Mouse (Mus musculus) MEL (cell line): ENCODE data around the gene Nsd1. TPM values are rescaled to one million over a fixed set of nuclear protein-coding genes. Genes with fewer than 3 reads are reported as not detected.

Experiments
- DNase-seq: peaks from one replicate; pipeline ENCODE4 v3.0.0; 2011; ENCODE audit warnings: low read depth, low spot score
- H3K27ac ChIP-seq: 2 replicates; pipeline ENCODE4 v1.5.1; 2012; ENCODE audit warnings: low read depth, mild to moderate bottlenecking, control low read depth, low read length, moderate library complexity; ENCODE audit not compliant: control insufficient read depth
- H3K27me3 ChIP-seq, 2 experiments: fragments of 150-350 bp in 1 of 2; sonication (generic) in 1 of 2; 2 replicates each; pipeline ENCODE4 v1.6.1; 2012; ENCODE audit warnings: low read length in 2 of 2, mild to moderate bottlenecking in 2 of 2, improper control_type of control experiment in 1 of 2, moderate library complexity in 1 of 2; ENCODE audit not compliant: insufficient read depth in 2 of 2, control insufficient read depth in 1 of 2
- H3K36me3 ChIP-seq, 2 experiments: 2 replicates each; pipeline ENCODE4 v1.6.1; 2012 to 2014; ENCODE audit warnings: low read length in 2 of 2, improper control_type of control experiment in 1 of 2, inconsistent platforms in 1 of 2, mild to moderate bottlenecking in 1 of 2; ENCODE audit not compliant: insufficient read depth in 2 of 2, control insufficient read depth in 1 of 2
- H3K4me1 ChIP-seq, 2 experiments: fragments of 150-350 bp in 1 of 2; sonication (generic) in 1 of 2; 2 replicates each; pipeline ENCODE4 v1.6.1; 2012; ENCODE audit warnings: low read length in 2 of 2, improper control_type of control experiment in 1 of 2, mild to moderate bottlenecking in 1 of 2; ENCODE audit not compliant: insufficient read depth in 2 of 2, control insufficient read depth in 1 of 2
- H3K4me3 ChIP-seq, 2 experiments: fragments of 150-350 bp in 1 of 2; sonication (generic) in 1 of 2; 2 replicates each; pipeline ENCODE4 v1.5.1; 2012; ENCODE audit warnings: low read depth in 2 of 2, low read length in 2 of 2, mild to moderate bottlenecking in 2 of 2, moderate library complexity in 2 of 2, control low read depth in 1 of 2, improper control_type of control experiment in 1 of 2; ENCODE audit not compliant: control insufficient read depth in 1 of 2, insufficient read depth in 1 of 2
- H3K79me2 ChIP-seq: 2 replicates; pipeline ENCODE4 v1.6.1; 2012; ENCODE audit warnings: mild to moderate bottlenecking, low read length, moderate library complexity; ENCODE audit not compliant: control insufficient read depth, poor library complexity, insufficient read depth
- H3K9ac ChIP-seq: 2 replicates; pipeline ENCODE4 v1.6.1; 2012; ENCODE audit warnings: low read depth, mild to moderate bottlenecking, control low read depth, low read length, moderate library complexity; ENCODE audit not compliant: control insufficient read depth, poor library complexity, severe bottlenecking
- H3K9me3 ChIP-seq: fragments of 150-350 bp; sonication (generic); replicated peaks from 2 replicates; pipeline ENCODE4 v1.6.1; 2012; ENCODE audit warnings: mild to moderate bottlenecking, low read length, improper control_type of control experiment, moderate library complexity; ENCODE audit not compliant: insufficient read depth
- CHD1 ChIP-seq: IDR thresholded peaks from 2 replicates; pipeline ENCODE4 v1.6.1; 2012; ENCODE audit warnings: low read depth, mild to moderate bottlenecking, inconsistent platforms, low read length, improper control_type of control experiment
- CHD2 ChIP-seq: IDR thresholded peaks from 2 replicates; pipeline ENCODE4 v1.6.1; 2011; ENCODE audit warnings: low read length, improper control_type of control experiment
- CTCF ChIP-seq, 3 experiments: IDR thresholded peaks in 2 of 3; conservative IDR thresholded peaks in 1 of 3; 2 replicates each; pipeline ENCODE4 v1.5.1; 2011 to 2012; ENCODE audit warnings: low read length in 3 of 3, low read depth in 2 of 3, mild to moderate bottlenecking in 2 of 3, improper control_type of control experiment in 1 of 3, inconsistent platforms in 1 of 3, mixed read lengths in 1 of 3, moderate library complexity in 1 of 3; ENCODE audit not compliant: control insufficient read depth in 1 of 3, insufficient read depth in 1 of 3, poor library complexity in 1 of 3, severe bottlenecking in 1 of 3
- ELF1 ChIP-seq: IDR thresholded peaks from 2 replicates; pipeline ENCODE4 v1.6.1; 2014; ENCODE audit warnings: low read depth, mild to moderate bottlenecking, inconsistent platforms, low read length, improper control_type of control experiment, moderate library complexity
- EP300 ChIP-seq, 2 experiments: IDR thresholded peaks; 2 replicates each; pipeline ENCODE4 v1.6.1; 2011; ENCODE audit warnings: improper control_type of control experiment in 2 of 2, low read length in 2 of 2, low read depth in 1 of 2, mild to moderate bottlenecking in 1 of 2
- GATA1 ChIP-seq: IDR thresholded peaks from 2 replicates; pipeline ENCODE4 v1.6.1; 2011; ENCODE audit warnings: low read depth, low read length, improper control_type of control experiment
- HCFC1 ChIP-seq: IDR thresholded peaks from 2 replicates; pipeline ENCODE4 v1.6.1; 2012; ENCODE audit warnings: low read depth, mild to moderate bottlenecking, inconsistent platforms, low read length, improper control_type of control experiment, moderate library complexity
- KAT2A ChIP-seq: conservative IDR thresholded peaks from 2 replicates; pipeline ENCODE4 v1.6.1; 2012; ENCODE audit warnings: low read depth, low read length, improper control_type of control experiment, inconsistent platforms
- MAZ ChIP-seq: IDR thresholded peaks from 2 replicates; pipeline ENCODE4 v1.6.1; 2012; ENCODE audit warnings: low read depth, mild to moderate bottlenecking, inconsistent platforms, low read length, improper control_type of control experiment
- MYB ChIP-seq: IDR thresholded peaks from 2 replicates; pipeline ENCODE4 v1.6.1; 2011; ENCODE audit warnings: mild to moderate bottlenecking, low read depth, low read length, improper control_type of control experiment
- NELFE ChIP-seq: IDR thresholded peaks from 2 replicates; pipeline ENCODE4 v1.6.1; 2011; ENCODE audit warnings: low read depth, low read length, improper control_type of control experiment
- NRF1 ChIP-seq: IDR thresholded peaks from 2 replicates; pipeline ENCODE4 v1.6.1; 2014; ENCODE audit warnings: low read depth, mild to moderate bottlenecking, inconsistent platforms, low read length, improper control_type of control experiment, moderate library complexity; ENCODE audit not compliant: poor library complexity, insufficient read depth, severe bottlenecking
- POLR2A ChIP-seq, 2 experiments: IDR thresholded peaks; 2 replicates each; pipeline ENCODE4 v1.6.1; 2011 to 2012; ENCODE audit warnings: low read length in 2 of 2, mild to moderate bottlenecking in 2 of 2, control low read depth in 1 of 2, improper control_type of control experiment in 1 of 2, low read depth in 1 of 2, moderate library complexity in 1 of 2; ENCODE audit not compliant: control insufficient read depth in 1 of 2, insufficient read depth in 1 of 2, poor library complexity in 1 of 2
- RAD21 ChIP-seq: IDR thresholded peaks from 2 replicates; pipeline ENCODE4 v1.6.1; 2011; ENCODE audit warnings: mild to moderate bottlenecking, low read depth, low read length, improper control_type of control experiment
- RCOR1 ChIP-seq: IDR thresholded peaks from 2 replicates; pipeline ENCODE4 v1.6.1; 2012; ENCODE audit warnings: low read depth, mild to moderate bottlenecking, inconsistent platforms, low read length, improper control_type of control experiment
- SIN3A ChIP-seq: IDR thresholded peaks from 2 replicates; pipeline ENCODE4 v1.6.1; 2012; ENCODE audit warnings: low read length, improper control_type of control experiment, inconsistent platforms
- TCF12 ChIP-seq: IDR thresholded peaks from 2 replicates; pipeline ENCODE4 v1.6.1; 2014; ENCODE audit warnings: low read depth, mild to moderate bottlenecking, inconsistent platforms, low read length, improper control_type of control experiment, moderate library complexity
- UBTF ChIP-seq: IDR thresholded peaks from 2 replicates; pipeline ENCODE4 v1.6.1; 2012; ENCODE audit warnings: low read depth, mild to moderate bottlenecking, inconsistent platforms, low read length, improper control_type of control experiment, moderate library complexity, borderline replicate concordance; ENCODE audit not compliant: insufficient read depth
- ZC3H11A ChIP-seq: IDR thresholded peaks from 2 replicates; pipeline ENCODE4 v1.6.1; 2012; ENCODE audit warnings: low read depth, mild to moderate bottlenecking, inconsistent platforms, low read length, improper control_type of control experiment
- ZNF384 ChIP-seq: IDR thresholded peaks from 2 replicates; pipeline ENCODE4 v1.6.1; 2012; ENCODE audit warnings: low read depth, mild to moderate bottlenecking, inconsistent platforms, low read length, improper control_type of control experiment
- polyA plus RNA-seq, 2 experiments: library from polyadenylated mRNA; stranded (reverse) in 1 of 2; unstranded in 1 of 2; fragments of >175 nt in 1 of 2; fragments of >200 nt in 1 of 2; gene quantifications; 2 replicates each; pipeline versions ENCODE4 v1.2.1 to v1.2.4; 2012; ENCODE audit warnings: low replicate concordance in 2 of 2, low read depth in 1 of 2; ENCODE audit not compliant: insufficient read length in 2 of 2, insufficient read depth in 1 of 2, missing spikeins in 1 of 2
- total RNA-seq: library from RNA; depleted of rRNA; stranded (reverse); fragments of 300-350 nt; gene quantifications from 2 replicates; pipeline ENCODE4 v1.2.3, GENCODE M21; 2012

Nsd1 gene
- total and polyA plus RNA-seq, 3 experiments = 6.3 to 59.3 (median 10.0) TPM

GRCm38 (mm10) chr13:55212361-55213137, 3.0 kb downstream of the Nsd1 start:
- TF ChIP-seq CHD1 (0 out of 2 replicates have a peak, but pooled peaks have one; percentile 29), CHD2 (no peak), GATA1 (no peak), TCF12 (no peak), MAZ (no peak), POLR2A (IDR thresholded peaks at IDR 0.05; ENCODE audit: control insufficient read depth in 1 of 2, insufficient read depth in 1 of 2, low read depth in 1 of 2, low read length in 2 of 2, poor library complexity in 1 of 2) (peak; percentile 32 to 38; a peak in 2 of 4 replicates), CTCF (IDR thresholded peaks at IDR 0.05 in 2 of 3, conservative IDR thresholded peaks at IDR 0.05 in 1 of 3; ENCODE audit: control insufficient read depth in 1 of 3, insufficient read depth in 1 of 3, low read depth in 2 of 3, low read length in 3 of 3, poor library complexity in 1 of 3, severe bottlenecking in 1 of 3) (no peak), RAD21 (no peak), RCOR1 (no peak), HCFC1 (no peak), KAT2A (no peak), ZNF384 (no peak), UBTF (0 out of 2 replicates have a peak, but pooled peaks have one; percentile 38), NRF1 (0 out of 2 replicates have a peak, but pooled peaks have one; percentile 22), MYB (no peak), EP300 (IDR thresholded peaks at IDR 0.05; ENCODE audit: low read depth in 1 of 2, low read length in 2 of 2) (no peak), ZC3H11A (no peak), NELFE (peak; percentile 31; the same call in 1 of the 2 replicates), SIN3A (no peak), ELF1 (no peak)
- DNase-seq = peak; percentile 60
- H3K4me1 ChIP-seq = peaks cover 0 to 10% of the 10 kb centered on the region in 2 experiments; a peak in 2 of 4 replicates
- peak overlapping the region; percentile 74 to 87 for H3K4me3 ChIP-seq
- H3K9ac ChIP-seq = peak overlapping the region; percentile 97
- peak overlapping the region; percentile 73 for H3K27ac ChIP-seq
- H3K79me2 ChIP-seq = peaks cover 9% of the 10 kb centered on the region
- peaks cover 0 to 16% of the 10 kb centered on the region in 2 experiments for H3K36me3 ChIP-seq
- no peaks in the 10 kb centered on the region for H3K9me3 ChIP-seq
- H3K27me3 ChIP-seq = no peaks in the 10 kb centered on the region
